Comparison of ENCODE assay signal across 17 mouse cellular contexts in the genomic region with DNA sequence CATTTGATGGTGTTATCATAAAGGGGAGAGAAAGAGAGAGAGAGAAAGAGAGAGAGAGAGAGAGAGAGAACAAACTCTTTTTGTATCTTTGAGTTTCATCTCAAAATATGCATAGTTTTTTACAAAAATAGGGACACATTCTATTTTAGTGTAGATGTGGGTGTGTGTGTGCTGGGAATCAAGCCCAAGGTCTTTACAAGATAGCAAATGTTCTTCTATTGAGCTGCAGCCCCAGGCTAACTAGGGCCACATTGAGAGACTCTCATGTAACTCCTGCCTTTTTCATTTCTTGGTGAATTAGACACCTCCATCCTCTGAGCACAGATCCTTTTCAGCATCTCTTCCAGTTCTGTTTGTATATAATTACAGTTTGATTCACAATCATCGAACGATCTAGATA.
"Had no signal": no experiment of that assay in that cellular context is flagged by ENCODE, and none has a peak within 500 bp of the region (broad histone marks: within the 10 kb centered on the region; RNA-seq: fewer than 3 reads in every experiment).

No protein-coding gene starts in this region.

- ATAC-seq: liver, embryonic 12.5 days; liver, postnatal 0 days; lung, postnatal 0 days; midbrain, embryonic 13.5 days; midbrain, embryonic 15.5 days; midbrain, embryonic 16.5 days had no signal

- DNase-seq: left cerebral cortex, postnatal 4 days; liver; liver, embryonic 13.5 days; liver, postnatal 0 days; lung, adult 18-20 months; lung, adult 2 months; lung, embryonic 14.5 days; lung, postnatal 10 days; lung, postnatal 14 days; lung, postnatal 36 days; lung, postnatal 4 days; midbrain, embryonic 14.5 days had no signal
